Mouse (Mus musculus): ENCODE measurements at regions not wholly inside any gene's neighbourhood (a gene's known extent, or its start where the extent isn't known, plus 50 kb on each side); places are given as distances from the start of the nearest gene placed in this dataset.

GRCm38 (mm10) chr8:46934254-46934653, 52.4 kb upstream of the Enpp6 start:
- TF ChIP-seq CTCF (IDR thresholded peaks at IDR 0.05; ENCODE audit: low read depth) = no peak
- Histone ChIP-seq H3K36me3 (ENCODE audit: insufficient read depth) (no peaks in the 10 kb centered on the region), H3K27me3 (ENCODE audit: insufficient read depth, low read length) (no peaks in the 10 kb centered on the region), H3K9me3 (ENCODE audit: low read depth, low read length) (no peaks in the 10 kb centered on the region), H3K4me3 (ENCODE audit: low read depth, low read length) (no peak overlapping the region), H3K4me1 (ENCODE audit: insufficient read depth) (no peaks in the 10 kb centered on the region), H3K4me2 (no peak overlapping the region), H3K9ac (no peak overlapping the region), H3K27ac (ENCODE audit: low read depth) (no peak overlapping the region)
- DNase-seq (peak; percentile 54), ATAC-seq (ENCODE audit: insufficient read depth) (peak; percentile 49; the same call in 1 of the 2 replicates)
- WGBS = 43% methylated on average over 9 of the region's 9 CpGs

- no peaks in the 10 kb centered on the region for H3K4me1 ChIP-seq (ENCODE audit: insufficient read depth)
- ATAC-seq (ENCODE audit: insufficient read depth) = peak; percentile 82
- no peaks in the 10 kb centered on the region for H3K27me3 ChIP-seq (ENCODE audit: insufficient read depth, low read length)
- no peaks in the 10 kb centered on the region for H3K9me3 ChIP-seq (ENCODE audit: low read depth, low read length)
- peak; percentile 85 for DNase-seq
- H3K27ac ChIP-seq (ENCODE audit: low read depth) = no peak overlapping the region
- 23% methylated on average over 9 of the region's 9 CpGs for WGBS
- no peak overlapping the region for H3K4me2 ChIP-seq
- no peak overlapping the region for H3K9ac ChIP-seq
- TF ChIP-seq CTCF (IDR thresholded peaks at IDR 0.05; ENCODE audit: low read depth) = peak; percentile 83
- no peak overlapping the region for H3K4me3 ChIP-seq (ENCODE audit: low read depth, low read length)
- no peaks in the 10 kb centered on the region for H3K36me3 ChIP-seq (ENCODE audit: insufficient read depth)
Observed at GRCm38 (mm10) chr8:46934898-46935297, 51.8 kb upstream of the Enpp6 start.

GRCm38 (mm10) chr8:46936039-46936438, 50.6 kb upstream of the Enpp6 start:
- DNase-seq = peak; percentile 72
- peak; percentile 58 for TF ChIP-seq CTCF (IDR thresholded peaks at IDR 0.05; ENCODE audit: low read depth)
- Histone ChIP-seq H3K36me3 (ENCODE audit: insufficient read depth) (no peaks in the 10 kb centered on the region), H3K4me1 (ENCODE audit: insufficient read depth) (no peaks in the 10 kb centered on the region), H3K27ac (ENCODE audit: low read depth) (no peak overlapping the region), H3K9ac (no peak overlapping the region), H3K9me3 (ENCODE audit: low read depth, low read length) (no peaks in the 10 kb centered on the region), H3K4me3 (ENCODE audit: low read depth, low read length) (no peak overlapping the region), H3K4me2 (peak overlapping the region; percentile 32; the same call in 1 of the 2 replicates), H3K27me3 (ENCODE audit: insufficient read depth, low read length) (no peaks in the 10 kb centered on the region)
- 22% methylated on average over 8 of the region's 8 CpGs for WGBS
- peak; percentile 52; the same call in 1 of the 2 replicates for ATAC-seq (ENCODE audit: insufficient read depth)

All from lung, embryonic 14.5 days (tissue).